Mouse (Mus musculus): ENCODE measurements around the gene Smad5. TPM values are rescaled to one million over a fixed set of nuclear protein-coding genes. Genes with fewer than 3 reads are reported as not detected.
A peak's percentile ranks its signal among the peaks of the same experiment; 100 is the strongest.

The Smad5 gene
- total RNA-seq, 2 experiments from 2014 or later: 6.7 to 11.0 TPM

DNA sequence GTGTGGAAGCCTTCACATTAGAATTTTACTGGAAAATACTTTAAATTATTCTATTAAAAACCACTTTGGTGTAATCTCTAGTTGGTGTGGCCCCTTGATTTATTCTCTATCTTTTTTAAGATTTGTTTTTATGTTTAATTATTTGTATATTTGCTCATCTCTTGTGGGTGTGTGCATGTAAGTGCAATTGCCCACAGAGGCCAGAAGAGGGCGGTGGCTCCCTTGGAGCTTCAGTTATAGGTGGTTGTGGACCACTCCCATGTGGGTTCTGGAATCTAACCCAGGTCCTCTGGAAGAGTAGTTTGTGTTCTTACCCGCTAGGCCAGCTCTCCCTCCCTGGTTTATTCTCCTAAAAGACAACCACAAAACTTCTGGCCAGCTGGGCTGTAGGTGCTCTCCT, 3.4 kb upstream of the Smad5 start:
- no peak for ATAC-seq (replicated peaks; ENCODE audit: low FRiP score, poor library complexity, severe bottlenecking)

DNA sequence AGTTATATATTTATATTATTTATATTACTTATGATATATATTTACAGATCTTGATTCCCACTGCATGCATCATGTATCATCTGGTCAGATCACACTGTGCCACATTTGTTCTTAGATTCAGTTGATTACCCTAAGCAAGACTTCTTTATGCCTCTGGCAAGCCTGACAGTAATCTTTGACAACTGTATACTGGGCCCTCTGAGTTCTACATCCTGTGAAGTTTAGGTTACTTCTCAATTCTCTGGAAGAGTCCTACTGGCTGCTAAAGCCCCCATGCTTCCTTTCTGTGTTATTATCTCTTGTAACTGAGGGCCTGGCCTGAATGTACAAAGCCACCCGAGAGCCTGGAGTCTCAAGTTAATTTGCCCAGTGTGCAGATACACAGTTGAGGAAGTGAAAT, 1.8 kb upstream of the Smad5 start:
- ATAC-seq (replicated peaks; ENCODE audit: low FRiP score, poor library complexity, severe bottlenecking): no peak

DNA sequence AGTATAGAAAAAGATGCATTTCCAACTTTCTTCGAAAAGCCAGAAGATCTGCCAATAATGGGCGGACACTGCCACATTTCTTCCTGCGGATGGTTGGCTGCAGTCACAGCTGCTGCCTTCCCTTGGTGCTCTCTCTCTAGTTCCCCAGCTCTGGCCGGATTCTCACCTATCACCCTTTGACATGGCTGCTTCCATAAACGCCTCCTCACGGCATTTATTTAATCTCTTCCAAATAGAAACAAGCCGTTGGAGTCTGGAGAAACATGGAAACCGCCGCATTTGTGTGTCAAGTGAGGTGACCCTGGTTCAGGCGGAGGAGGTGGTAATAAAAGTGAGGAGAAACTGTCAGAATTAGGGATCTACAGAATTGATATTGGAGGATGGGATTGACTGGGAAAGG, 886 bp upstream of the Smad5 start:
- ATAC-seq (replicated peaks; ENCODE audit: low FRiP score, poor library complexity, severe bottlenecking): no peak

DNA sequence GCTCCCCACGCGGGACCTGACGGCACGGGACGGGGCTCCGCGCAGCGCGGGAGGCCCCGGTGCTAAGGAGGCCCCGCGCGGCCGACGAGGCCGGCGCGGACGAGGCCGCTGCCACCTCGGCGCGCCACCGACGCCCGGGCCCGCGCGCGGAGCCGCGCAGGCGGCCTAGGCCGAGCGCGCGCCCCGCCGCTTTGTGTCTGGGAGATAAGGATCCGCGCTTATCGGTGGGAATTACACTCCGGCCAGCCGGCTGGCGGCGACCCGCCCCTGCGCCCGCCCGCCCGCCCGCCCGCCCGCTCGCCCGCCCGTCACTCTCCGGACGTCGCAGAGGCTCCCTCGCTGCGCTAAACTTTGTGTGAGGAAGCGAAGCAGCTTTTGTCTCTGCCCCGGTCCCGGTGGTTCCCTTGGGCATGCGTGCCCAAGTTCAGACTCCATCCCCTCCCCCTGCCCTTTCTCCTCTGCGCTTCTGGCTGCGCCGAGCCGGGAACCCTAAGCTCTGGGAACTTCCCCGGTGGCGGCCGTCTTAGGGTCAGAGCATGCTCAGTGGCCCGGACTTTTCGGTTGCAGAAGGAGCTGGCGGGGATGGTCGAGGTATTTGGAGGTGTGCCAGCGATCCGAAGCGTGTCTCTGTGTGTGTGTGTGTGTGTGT, 536 bp downstream of the Smad5 start:
- peak; percentile 44; the same call in 1 of the 2 replicates for ATAC-seq (replicated peaks; ENCODE audit: low FRiP score, poor library complexity, severe bottlenecking)

DNA sequence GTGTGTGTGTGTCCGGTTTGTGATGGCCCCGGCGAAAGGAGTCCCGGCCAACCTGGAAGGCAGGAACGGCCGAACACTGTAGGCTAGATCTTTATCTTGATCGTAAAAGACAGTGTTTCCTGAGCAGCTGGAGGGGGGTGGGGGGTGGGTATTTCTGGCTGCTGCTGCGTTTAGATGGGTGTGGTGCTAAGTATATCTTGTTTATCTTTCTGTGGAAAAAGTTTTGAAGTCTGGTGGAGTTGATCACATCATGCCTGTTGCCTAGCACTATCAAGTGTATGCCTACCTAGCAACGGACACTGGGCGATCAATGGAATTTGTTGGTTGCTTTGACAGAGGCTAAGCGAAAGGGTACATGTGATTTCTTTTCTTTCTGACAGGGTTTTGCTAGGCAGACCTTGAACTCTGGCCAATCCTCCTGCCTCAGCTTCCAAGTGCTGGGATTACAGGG, 1.1 kb downstream of the Smad5 start:
- peak; percentile 41; the same call in 1 of the 2 replicates for ATAC-seq (replicated peaks; ENCODE audit: low FRiP score, poor library complexity, severe bottlenecking)

DNA sequence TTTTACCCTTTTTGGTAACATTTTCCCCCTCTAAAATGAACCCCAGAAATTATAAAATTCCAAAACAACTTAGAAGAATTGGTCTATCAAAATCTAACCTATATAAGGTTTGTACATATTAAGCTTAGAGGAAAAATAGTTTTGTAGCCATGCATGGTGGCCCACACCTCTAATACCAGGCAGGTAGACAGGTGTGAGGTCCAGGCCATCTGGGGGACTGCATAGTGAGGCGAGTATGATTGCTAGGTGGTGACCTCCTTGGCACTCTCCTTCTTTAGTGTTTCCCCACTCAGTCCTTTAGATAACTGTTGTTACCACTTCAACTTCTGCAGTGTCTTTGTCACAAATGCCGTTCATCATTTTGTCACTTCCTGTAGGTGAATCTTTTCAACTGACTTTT, 1.8 kb downstream of the Smad5 start:
- no peak for ATAC-seq (replicated peaks; ENCODE audit: low FRiP score, poor library complexity, severe bottlenecking)

DNA sequence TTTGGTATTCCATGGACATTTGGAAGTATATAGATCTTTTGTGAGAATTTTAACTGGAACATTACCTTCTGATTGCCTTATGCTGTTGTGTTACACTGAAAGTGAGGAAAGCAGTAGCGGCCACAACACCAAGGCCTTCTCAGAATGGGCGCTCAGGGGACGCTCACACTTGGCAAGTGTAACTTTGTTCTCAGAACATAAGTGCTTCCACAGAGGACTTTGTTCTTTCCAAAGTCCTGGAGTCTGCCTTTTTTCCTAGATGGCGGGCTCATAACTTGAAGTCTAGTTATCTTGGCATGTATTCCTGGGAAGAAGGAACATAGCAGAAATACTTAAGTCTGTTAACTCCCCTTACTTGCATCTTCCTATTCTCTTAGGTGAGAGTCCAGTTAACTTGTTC, 4.3 kb downstream of the Smad5 start:
- no peak for ATAC-seq (replicated peaks; ENCODE audit: low FRiP score, poor library complexity, severe bottlenecking)

DNA sequence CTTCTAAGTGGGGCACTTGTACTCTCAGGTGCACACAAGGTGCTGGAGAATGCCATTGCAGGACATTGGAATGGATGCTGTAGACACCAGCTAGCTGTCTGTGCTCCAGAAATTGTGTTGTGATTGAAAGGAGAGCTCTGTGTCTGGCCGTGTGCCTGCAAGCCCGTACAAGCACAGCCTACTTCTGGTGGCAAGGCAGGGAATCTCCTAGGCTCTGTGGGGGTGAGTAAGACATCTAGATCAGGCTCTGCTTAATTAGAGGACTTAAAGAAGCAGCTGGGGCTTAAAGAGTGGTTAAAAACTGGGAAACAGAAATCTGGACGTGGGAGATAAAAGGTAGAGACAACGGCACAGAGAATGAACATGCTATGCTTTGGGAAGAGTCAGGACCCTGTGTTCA, 4.8 kb downstream of the Smad5 start:
- no peak for ATAC-seq (replicated peaks; ENCODE audit: low FRiP score, poor library complexity, severe bottlenecking)

DNA sequence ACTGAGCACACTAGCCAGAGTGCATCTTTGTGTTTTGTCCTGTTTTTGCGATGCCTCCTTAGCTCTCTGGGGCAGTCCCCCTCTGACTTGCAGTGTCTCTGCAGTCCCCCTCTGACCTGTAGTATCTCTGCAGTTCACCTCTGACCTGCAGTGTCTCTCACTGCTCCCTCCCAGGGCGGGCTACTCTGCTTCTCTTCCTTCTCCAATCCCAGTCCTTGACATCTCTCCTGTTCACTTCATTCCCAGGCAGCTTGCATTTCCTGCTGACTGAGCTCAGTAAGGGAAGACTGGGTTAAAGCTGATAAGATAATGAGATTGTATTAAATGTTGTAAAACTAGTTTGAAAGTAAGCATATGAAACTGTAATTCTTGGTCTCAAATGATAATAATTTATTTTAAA, 7.8 kb downstream of the Smad5 start:
- ATAC-seq (replicated peaks; ENCODE audit: low FRiP score, poor library complexity, severe bottlenecking): no peak

DNA sequence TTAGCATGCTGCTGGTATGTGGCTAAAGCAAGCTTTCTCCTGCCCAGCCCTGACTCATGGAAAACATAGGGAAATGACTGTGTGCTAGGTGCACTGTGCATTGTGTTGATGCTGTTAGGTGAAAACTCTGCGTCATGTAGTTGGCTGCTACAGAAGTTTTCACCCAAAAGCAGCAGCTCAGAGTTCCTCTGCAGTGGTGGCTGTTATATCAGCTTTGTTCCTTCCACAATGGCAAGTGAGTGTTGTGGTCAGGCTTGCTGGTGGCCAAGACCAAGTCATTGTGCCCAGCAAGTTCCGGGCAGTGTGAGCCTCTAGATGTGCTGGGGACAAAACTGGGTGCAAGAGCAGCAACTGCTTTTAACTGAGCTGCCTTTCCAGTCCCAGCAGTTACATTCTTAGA, 9.4 kb downstream of the Smad5 start:
- ATAC-seq (replicated peaks; ENCODE audit: low FRiP score, poor library complexity, severe bottlenecking): no peak

DNA sequence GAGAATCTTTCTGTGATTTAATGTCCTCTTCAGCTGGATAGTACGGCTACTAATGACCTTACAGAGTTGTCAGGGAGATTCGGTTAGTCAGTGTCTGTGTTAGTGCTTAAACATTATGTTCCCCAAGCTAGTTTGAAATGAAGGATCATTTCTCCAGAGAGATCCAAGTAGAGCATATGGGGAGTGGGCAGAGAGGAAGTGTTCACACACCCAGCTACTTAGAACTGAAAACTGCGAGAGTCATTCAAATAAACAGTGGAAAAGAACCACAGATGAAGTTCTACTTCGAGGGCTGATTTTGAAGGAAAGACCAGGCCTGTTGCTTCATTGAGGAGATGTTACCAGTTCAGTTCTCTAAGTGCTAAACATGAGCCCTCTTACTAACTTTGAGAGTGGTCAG, 23.7 kb downstream of the Smad5 start:
- no peak for ATAC-seq (replicated peaks; ENCODE audit: low FRiP score, poor library complexity, severe bottlenecking)

DNA sequence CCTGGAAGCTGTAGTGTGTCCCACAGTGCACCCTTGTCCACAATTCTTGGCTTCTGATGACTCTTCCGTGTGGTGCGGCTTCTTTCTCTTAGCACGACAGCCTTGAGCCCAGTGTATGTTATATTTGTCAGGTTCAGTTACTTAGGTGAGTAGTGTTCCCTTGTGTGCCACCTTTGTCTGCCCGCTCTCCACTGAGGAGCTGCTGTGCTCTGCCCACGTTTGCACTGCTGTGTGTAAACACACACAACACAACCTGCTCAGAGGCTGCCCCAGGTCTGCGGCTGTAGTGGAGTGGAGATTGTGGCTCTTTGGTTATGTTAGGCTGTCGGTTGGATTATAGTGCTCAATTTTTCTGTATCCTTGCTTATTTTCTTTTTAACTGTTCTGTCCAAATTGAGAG, 26.2 kb downstream of the Smad5 start:
- no peak for ATAC-seq (replicated peaks; ENCODE audit: low FRiP score, poor library complexity, severe bottlenecking)

DNA sequence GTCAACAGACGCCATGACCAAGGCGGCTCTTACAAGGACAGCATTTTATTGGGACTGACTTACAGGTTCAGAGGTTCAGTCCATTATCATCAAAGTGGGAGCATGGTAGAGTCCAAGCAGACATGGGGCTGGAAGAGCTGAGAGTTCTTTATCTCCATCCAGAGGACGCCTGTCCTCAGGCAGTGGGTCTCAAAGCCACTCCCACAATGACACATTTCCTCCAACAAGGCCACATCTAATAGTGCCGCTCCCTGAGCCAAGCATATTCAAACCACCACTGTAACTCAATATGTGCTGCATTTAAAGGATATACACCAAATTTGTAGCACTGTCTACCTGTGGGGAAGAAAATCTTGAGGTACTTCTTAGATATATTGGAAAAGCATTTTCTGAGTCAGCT, 31.8 kb downstream of the Smad5 start:
- ATAC-seq (replicated peaks; ENCODE audit: low FRiP score, poor library complexity, severe bottlenecking): no peak

DNA sequence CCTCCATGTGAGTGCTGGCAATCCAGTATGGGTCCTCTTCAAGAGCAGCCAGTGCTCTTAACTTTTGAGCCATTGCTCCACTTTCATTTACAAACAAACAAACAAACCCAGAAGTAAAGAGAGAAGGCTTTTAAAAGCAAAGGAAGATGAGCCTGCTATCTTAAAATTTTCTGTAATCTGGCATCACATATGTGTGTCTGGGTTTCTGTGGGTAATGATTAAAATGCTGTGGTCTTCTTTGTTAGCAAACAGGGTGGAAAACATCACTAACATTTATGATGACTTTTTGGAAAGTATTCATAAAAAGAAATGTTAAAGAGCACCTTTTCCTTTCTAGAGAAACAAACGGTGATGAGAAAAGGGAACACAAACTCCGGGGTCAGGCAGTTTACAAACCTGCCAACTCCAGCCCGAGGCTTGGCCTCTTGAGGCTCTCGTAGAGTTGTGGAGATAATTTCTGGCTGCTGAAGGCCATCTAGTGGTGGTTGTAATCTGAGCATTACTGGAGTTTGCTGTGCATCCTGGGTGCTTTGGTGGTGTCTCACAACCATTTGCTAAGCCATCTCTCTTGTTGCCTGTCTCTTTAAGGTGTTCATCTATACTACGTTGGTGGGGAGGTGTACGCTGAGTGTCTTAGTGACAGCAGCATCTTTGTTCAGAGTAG, 32.5 kb downstream of the Smad5 start:
- peak; percentile 74; the same call in 1 of the 2 replicates for ATAC-seq (replicated peaks; ENCODE audit: low FRiP score, poor library complexity, severe bottlenecking)

DNA sequence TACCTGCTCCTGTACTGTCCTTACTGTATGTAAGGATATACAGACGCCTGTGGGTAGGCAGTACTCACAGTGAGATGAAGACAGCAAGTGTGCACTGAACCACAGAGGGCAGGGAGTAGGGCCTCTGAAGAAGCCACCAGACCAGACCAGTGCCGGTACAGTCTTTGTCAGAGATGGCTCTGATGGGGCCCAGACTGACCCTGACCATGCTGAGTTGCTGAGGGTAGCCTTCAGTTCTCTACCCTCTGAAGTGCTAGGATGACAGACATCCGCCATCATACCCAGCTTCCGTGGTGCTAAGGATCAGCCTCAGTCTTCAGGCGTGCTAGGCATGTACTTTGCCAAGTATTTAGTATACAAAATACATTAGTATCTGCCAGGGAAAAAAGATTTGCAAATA, 36.7 kb downstream of the Smad5 start:
- ATAC-seq (replicated peaks; ENCODE audit: low FRiP score, poor library complexity, severe bottlenecking): no peak

DNA sequence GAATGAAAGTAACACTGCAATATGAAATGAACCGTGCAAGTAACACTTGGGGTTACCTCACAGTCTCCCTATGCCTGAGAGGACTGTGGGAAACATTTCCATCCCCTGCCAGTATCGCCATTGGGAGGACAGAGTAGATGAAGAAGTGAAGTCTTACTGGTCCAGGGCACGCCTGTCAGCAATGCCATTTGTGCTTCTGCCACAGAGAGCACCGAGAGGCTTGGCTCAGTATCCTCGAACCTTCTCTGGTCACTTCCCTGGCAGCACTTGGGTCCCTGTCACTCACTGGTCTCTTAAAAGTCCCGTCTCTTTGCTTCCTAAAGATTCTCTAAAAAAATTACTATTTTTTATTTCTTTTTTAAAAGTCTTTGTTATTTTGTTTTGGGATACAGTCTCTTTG, 37.7 kb downstream of the Smad5 start:
- no peak for ATAC-seq (replicated peaks; ENCODE audit: low FRiP score, poor library complexity, severe bottlenecking)

DNA sequence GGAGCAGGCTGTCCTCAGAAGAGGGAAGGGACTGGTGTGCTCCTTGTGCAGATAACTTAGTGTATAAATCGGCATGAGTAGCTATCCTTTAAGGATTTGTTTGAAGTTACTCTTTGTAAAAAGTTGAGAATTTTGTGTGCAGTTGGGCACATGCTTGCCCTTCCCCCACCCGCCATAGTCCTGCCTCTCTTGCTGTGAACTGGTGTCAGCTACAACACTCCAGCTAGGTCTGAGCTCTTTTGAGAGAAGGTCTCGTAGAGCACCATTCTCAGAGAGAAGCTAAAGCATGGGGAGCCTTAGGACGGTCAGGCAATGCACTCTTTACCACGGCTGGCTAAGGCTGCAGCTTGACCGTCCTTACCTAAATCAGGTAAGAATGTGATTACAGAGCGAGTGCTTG, 38.9 kb downstream of the Smad5 start:
- ATAC-seq (replicated peaks; ENCODE audit: low FRiP score, poor library complexity, severe bottlenecking): no peak

DNA sequence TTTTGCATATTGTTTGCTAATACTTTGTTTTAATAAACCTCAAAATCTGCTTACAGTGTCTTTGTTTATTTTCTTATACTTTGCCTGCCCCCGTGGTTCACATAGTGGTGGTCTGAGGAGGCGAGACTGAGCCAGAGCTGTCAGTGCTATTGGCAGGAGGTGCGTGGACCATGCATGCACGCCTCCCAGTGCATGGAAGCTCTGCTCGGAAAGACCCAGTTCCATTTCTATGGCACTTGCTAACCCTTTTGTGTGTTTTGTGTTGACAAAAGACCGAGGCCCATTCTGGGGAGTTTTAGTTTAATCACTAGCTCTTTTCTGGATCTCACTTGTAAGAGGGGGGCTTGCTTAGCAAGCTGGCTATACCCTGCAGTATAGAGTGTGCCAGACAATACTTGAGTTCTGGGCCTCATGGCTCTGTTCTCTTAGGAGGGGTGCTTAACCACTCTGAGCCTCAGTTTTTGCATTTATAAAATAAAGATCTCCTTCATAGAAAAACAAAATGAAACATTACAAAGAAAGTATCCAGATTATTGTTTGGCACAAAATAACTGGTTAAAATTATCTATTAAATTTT, 39.6 kb downstream of the Smad5 start:
- ATAC-seq (replicated peaks; ENCODE audit: low FRiP score, poor library complexity, severe bottlenecking): no peak

DNA sequence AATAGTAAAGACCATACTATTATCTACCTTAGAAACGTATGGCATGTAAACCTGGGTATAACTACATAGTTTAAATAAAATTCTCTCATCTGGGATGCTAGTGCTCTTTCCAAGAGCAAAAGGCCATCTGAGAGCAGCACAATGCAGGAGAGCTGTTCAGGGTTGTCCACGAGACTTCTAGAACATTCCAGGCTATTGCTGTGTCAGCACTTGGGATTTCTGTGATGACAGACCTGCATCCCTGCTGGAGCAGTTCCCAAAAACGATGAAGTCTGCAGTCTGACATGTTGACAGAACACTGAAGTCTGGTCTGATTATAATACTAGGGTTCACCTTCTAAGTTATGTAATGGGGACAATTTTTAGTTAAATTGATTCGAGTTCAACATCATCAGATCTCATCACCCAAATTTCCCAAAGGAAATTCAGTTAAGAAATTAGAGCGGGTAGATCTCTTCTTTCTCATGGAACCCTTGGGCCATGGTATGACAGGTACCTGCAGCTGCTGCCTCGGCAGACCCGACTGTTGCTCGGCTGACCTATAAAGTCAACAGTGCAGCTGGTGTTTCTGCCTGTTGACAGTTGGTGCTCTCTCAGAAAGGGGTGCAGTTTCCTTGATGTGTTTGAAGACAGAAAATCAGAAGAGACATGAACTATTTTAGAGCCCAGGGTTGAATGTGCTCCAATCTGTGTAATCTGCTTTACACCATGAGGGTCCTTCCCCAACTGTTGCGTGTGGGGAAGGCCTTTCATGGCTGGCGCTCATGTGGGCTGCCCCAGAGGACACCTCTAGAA, 44.1 kb downstream of the Smad5 start:
- no peak for ATAC-seq (replicated peaks; ENCODE audit: low FRiP score, poor library complexity, severe bottlenecking)

DNA sequence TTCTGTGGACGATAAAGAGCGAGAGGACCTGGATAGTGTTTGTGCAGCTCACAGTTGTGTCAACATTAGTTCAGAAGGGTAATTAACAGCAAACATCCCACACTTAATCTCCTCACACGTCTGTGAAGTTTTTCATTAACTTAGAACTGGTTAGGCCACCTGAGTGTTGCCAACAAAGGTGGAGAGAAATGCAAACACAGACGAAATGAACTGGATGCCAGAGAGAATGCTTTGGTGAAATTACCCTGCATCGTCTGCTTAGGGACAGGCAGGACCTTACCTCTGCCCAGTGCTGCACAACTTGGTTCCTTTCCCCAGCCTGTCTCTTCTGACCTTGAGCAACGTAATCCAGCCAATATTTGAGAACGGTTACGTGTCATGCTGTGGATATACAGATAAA, 44.7 kb downstream of the Smad5 start:
- ATAC-seq (replicated peaks; ENCODE audit: low FRiP score, poor library complexity, severe bottlenecking): no peak

DNA sequence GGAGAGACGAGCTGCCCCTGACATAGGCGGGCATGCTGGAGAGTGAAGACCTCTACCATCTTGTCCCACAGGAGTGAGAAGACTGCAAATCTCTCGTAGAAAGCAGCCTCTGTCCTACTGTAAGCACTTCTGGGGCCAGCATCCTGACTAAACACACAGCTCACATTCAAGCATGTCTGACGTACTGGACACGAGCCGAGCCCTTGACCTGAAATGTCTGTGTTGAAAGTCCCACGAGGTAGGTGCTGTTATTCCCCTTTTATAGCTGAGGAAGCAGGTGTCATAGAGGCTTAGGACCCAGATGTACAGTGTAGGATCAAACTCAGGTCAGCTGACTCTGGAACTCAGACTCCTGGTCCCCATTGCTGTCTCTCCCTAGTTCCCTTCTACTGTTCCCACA, 46.6 kb downstream of the Smad5 start:
- no peak for ATAC-seq (replicated peaks; ENCODE audit: low FRiP score, poor library complexity, severe bottlenecking)
